Mouse (Mus musculus) liver, postnatal 0 days (tissue): ENCODE results near the gene Fgb. TPM values are rescaled to one million over a fixed set of nuclear protein-coding genes. Genes with fewer than 3 reads are reported as not detected.

Experiments
- ATAC-seq: fragments of 200-750 bp; cut with Nextera tagmentation; 2 replicates; pipeline ENCODE4 v1.8.0; 2017; ENCODE audit warnings: mild to moderate bottlenecking, moderate library complexity
- DNase-seq: peaks from one replicate; pipeline ENCODE4 v3.0.0-alpha.2; 2016
- H3K27ac ChIP-seq: fragments of 300-500 bp; sonication (generic); 2 replicates; pipeline ENCODE4 v1.5.1; 2014; ENCODE audit warnings: antibody characterized with exemption, moderate library complexity, mild to moderate bottlenecking, low read depth
- H3K27me3 ChIP-seq: fragments of 300-500 bp; sonication (generic); 2 replicates; pipeline ENCODE4 v1.6.1; 2014; ENCODE audit warnings: low read length, control low read depth, mixed read lengths; ENCODE audit not compliant: insufficient read depth
- H3K36me3 ChIP-seq: fragments of 300-500 bp; sonication (generic); replicated peaks from 2 replicates; pipeline ENCODE4 v1.6.1; 2014; ENCODE audit warnings: mild to moderate bottlenecking, control low read depth, low read length, moderate library complexity, mixed read lengths; ENCODE audit not compliant: insufficient read depth
- H3K4me1 ChIP-seq: fragments of 300-500 bp; sonication (generic); 2 replicates; pipeline ENCODE4 v1.6.1; 2014; ENCODE audit warnings: antibody characterized with exemption, mild to moderate bottlenecking, control low read depth; ENCODE audit not compliant: insufficient read depth
- H3K4me2 ChIP-seq: fragments of 300-500 bp; sonication (generic); 2 replicates; pipeline ENCODE4 v1.6.1; 2014; ENCODE audit warnings: low read depth, mild to moderate bottlenecking, low read length, moderate library complexity, mixed read lengths
- H3K4me3 ChIP-seq: fragments of 300-500 bp; sonication (generic); 2 replicates; pipeline ENCODE4 v1.5.1; 2014; ENCODE audit warnings: low read depth, low read length
- H3K9ac ChIP-seq: fragments of 300-500 bp; sonication (generic); replicated peaks from 2 replicates; pipeline ENCODE4 v1.6.1; 2014; ENCODE audit warnings: mild to moderate bottlenecking, moderate library complexity
- H3K9me3 ChIP-seq: fragments of 300-500 bp; sonication (generic); 2 replicates; pipeline ENCODE4 v1.6.1; 2016; ENCODE audit warnings: mild to moderate bottlenecking, control low read depth, low read length, mixed read lengths
- CTCF ChIP-seq: sonication (generic); IDR thresholded peaks from 2 replicates; pipeline ENCODE4 v1.5.1; 2016; ENCODE audit warnings: antibody characterized with exemption, low read depth
- EP300 ChIP-seq: IDR thresholded peaks from 2 replicates; pipeline ENCODE4 v1.6.1; 2016; ENCODE audit warnings: antibody characterized with exemption, low read depth, mild to moderate bottlenecking
- WGBS: fragments of 180-500 bp; shearing (Covaris S2); extraction: QIAGEN DNeasy Blood & Tissue Kit; methylation state at CpG from one replicate; pipeline ENCODE4 v1.1.7; 2014; ENCODE audit not compliant: insufficient replicate concordance; 5-methylcytosine and 5-hydroxymethylcytosine counted together
- polyA plus RNA-seq: library from polyadenylated mRNA; unstranded; fragments of >200 nt; fragmentation: Nextera tagmentation; extraction: Ambion mirVana; gene quantifications from 2 replicates; pipeline ENCODE4 v1.2.1, GENCODE M21; 2015

Gene Fgb
- polyA plus RNA-seq, 1 experiment from 2014 or later = 2,723 TPM

- ATAC-seq = peak; percentile 49
- TF ChIP-seq CTCF = no peak
- TF ChIP-seq EP300 = peak; percentile 67; the same call in 1 of the 2 replicates
- H3K9ac ChIP-seq = no peak overlapping the region
- 42% methylated on average over 4 of the region's 4 CpGs for WGBS
- H3K9me3 ChIP-seq = no peaks in the 10 kb centered on the region
- peak overlapping the region; percentile 93 for H3K27ac ChIP-seq
- no peak for DNase-seq
- H3K27me3 ChIP-seq = no peaks in the 10 kb centered on the region
- 0 out of 2 replicates have a peak, but pooled peaks cover 3% of the 10 kb centered on the region for H3K36me3 ChIP-seq
- no peaks in the 10 kb centered on the region for H3K4me1 ChIP-seq
- H3K4me2 ChIP-seq = no peak overlapping the region
- no peak overlapping the region for H3K4me3 ChIP-seq
Measured at GRCm38 (mm10) chr3:83039666-83040065, 10.0 kb downstream of the Fgb start.

GRCm38 (mm10) chr3:83038865-83039264 is 10.8 kb downstream of the Fgb start:
- no peaks in the 10 kb centered on the region for H3K9me3 ChIP-seq
- 0 out of 2 replicates have a peak, but pooled peaks cover 3% of the 10 kb centered on the region for H3K36me3 ChIP-seq
- H3K9ac ChIP-seq = no peak overlapping the region
- WGBS = 46% methylated on average over 2 of the region's 2 CpGs
- no peaks in the 10 kb centered on the region for H3K27me3 ChIP-seq
- H3K4me2 ChIP-seq = peak overlapping the region; percentile 13; the same call in 1 of the 2 replicates
- ATAC-seq (peak; percentile 53), DNase-seq (no peak)
- no peak overlapping the region for H3K4me3 ChIP-seq
- TF ChIP-seq CTCF (no peak), EP300 (peak; percentile 87)
- peak overlapping the region; percentile 93 for H3K27ac ChIP-seq
- H3K4me1 ChIP-seq = no peaks in the 10 kb centered on the region

- DNase-seq = no peak
- Histone ChIP-seq H3K27me3 (no peaks in the 10 kb centered on the region), H3K27ac (no peak overlapping the region), H3K9me3 (no peaks in the 10 kb centered on the region), H3K4me1 (no peaks in the 10 kb centered on the region), H3K4me2 (no peak overlapping the region), H3K36me3 (no peaks in the 10 kb centered on the region), H3K4me3 (no peak overlapping the region), H3K9ac (no peak overlapping the region)
- ATAC-seq = peak; percentile 9; the same call in 1 of the 2 replicates
- TF ChIP-seq CTCF (no peak), EP300 (no peak)
- 69% methylated on average over 8 of the region's 8 CpGs for WGBS
Measured at GRCm38 (mm10) chr3:83033801-83034200, 15.9 kb downstream of the Fgb start.

- ATAC-seq = peak; percentile 56
- no peaks in the 10 kb centered on the region for H3K9me3 ChIP-seq
- no peak overlapping the region for H3K27ac ChIP-seq
- no peaks in the 10 kb centered on the region for H3K4me1 ChIP-seq
- H3K4me3 ChIP-seq = no peak overlapping the region
- TF ChIP-seq CTCF (no peak), EP300 (no peak)
- 47% methylated on average over 13 of the region's 13 CpGs for WGBS
- H3K4me2 ChIP-seq = no peak overlapping the region
- no peaks in the 10 kb centered on the region for H3K36me3 ChIP-seq
- H3K27me3 ChIP-seq = no peaks in the 10 kb centered on the region
- DNase-seq = no peak
- no peak overlapping the region for H3K9ac ChIP-seq
Measured at GRCm38 (mm10) chr3:83032746-83033308, 16.8 kb downstream of the Fgb start.

- H3K36me3 ChIP-seq = no peaks in the 10 kb centered on the region
- no peak overlapping the region for H3K4me3 ChIP-seq
- H3K4me1 ChIP-seq = no peaks in the 10 kb centered on the region
- DNase-seq (no peak), ATAC-seq (no peak)
- no peaks in the 10 kb centered on the region for H3K9me3 ChIP-seq
- 0 out of 2 replicates have a peak overlapping the region, but pooled peaks have one; percentile 16 for H3K27ac ChIP-seq
- TF ChIP-seq CTCF = no peak
- no peak overlapping the region for H3K9ac ChIP-seq
- WGBS = 69% methylated on average over 4 of the region's 4 CpGs
- no peaks in the 10 kb centered on the region for H3K27me3 ChIP-seq
- peak overlapping the region; percentile 45; the same call in 1 of the 2 replicates for H3K4me2 ChIP-seq
Measured at GRCm38 (mm10) chr3:83030331-83030730, 19.3 kb downstream of the Fgb start.

- no peaks in the 10 kb centered on the region for H3K9me3 ChIP-seq
- DNase-seq = no peak
- no peaks in the 10 kb centered on the region for H3K27me3 ChIP-seq
- ATAC-seq = no peak
- H3K9ac ChIP-seq = peak overlapping the region; percentile 46; the same call in 1 of the 2 replicates
- no peaks in the 10 kb centered on the region; the same call in 1 of the 2 replicates for H3K4me1 ChIP-seq
- peak overlapping the region; percentile 45 for H3K4me2 ChIP-seq
- peak overlapping the region; percentile 47 for H3K4me3 ChIP-seq
- no peaks in the 10 kb centered on the region for H3K36me3 ChIP-seq
- WGBS = 64% methylated on average over 9 of the region's 9 CpGs
- no peak for TF ChIP-seq CTCF
- no peak for TF ChIP-seq EP300
- H3K27ac ChIP-seq = peak overlapping the region; percentile 24
Measured at GRCm38 (mm10) chr3:83027546-83028251, 22.0 kb downstream of the Fgb start.
